Mouse (Mus musculus) thymus, adult 2 months (tissue): Measurements from ENCODE around the gene Ak7.

Experiments used
- CTCF ChIP-seq: fragments of 200-500 bp; IDR thresholded peaks from 2 replicates; pipeline ENCODE4 v1.5.1; 2012; ENCODE audit warnings: mild to moderate bottlenecking, control low read depth, low read length, moderate library complexity, borderline replicate concordance; ENCODE audit not compliant: control insufficient read depth, poor library complexity, insufficient read depth; ENCODE audit errors: extremely low read depth
- POLR2A ChIP-seq: fragments of 200-500 bp; IDR thresholded peaks from 2 replicates; pipeline ENCODE4 v1.6.1; 2012; ENCODE audit warnings: mild to moderate bottlenecking, low read length, control low read depth, moderate library complexity; ENCODE audit not compliant: control insufficient read depth, poor library complexity, insufficient read depth; ENCODE audit errors: extremely low read depth

GRCm38 (mm10) chr12:105774871-105775270 lies 69.1 kb downstream of the Ak7 start:
- TF ChIP-seq CTCF (no peak), POLR2A (no peak)
